Mouse (Mus musculus): ENCODE data around the gene Luc7l3. TPM values are rescaled to one million over a fixed set of nuclear protein-coding genes. Genes with fewer than 3 reads are reported as not detected.

Gene Luc7l3
- polyA plus RNA-seq, 1 experiment: 26.4 TPM

DNA sequence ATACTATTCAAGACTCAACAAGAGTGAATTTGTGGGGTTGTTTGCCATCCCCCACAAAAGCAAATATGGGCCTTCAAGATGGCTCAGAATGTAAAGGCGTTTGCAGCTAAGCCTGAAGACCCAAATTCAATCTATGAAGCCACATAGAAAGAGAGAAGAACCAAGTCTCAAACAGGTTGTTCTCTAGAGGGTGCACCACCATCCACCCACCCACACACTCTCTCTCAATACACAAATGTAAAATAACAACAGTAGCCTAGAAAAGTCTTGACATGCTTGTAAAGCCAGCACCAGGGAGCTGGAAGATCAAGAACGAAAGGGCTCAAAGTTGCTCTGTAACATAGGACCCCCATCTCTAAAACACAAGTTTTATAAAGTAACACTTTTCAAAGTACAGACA lies 5.3 kb downstream of the Luc7l3 start:
- peaks cover 3% of the 10 kb centered on the region; the same call in 1 of the 2 replicates for H3K4me1 ChIP-seq (replicated peaks; ENCODE audit: control insufficient read depth, insufficient read depth, low read length)
- H3K4me3 ChIP-seq (ENCODE audit: control insufficient read depth, insufficient read depth, low read length): no peak overlapping the region
- no peak overlapping the region for H3K27ac ChIP-seq (ENCODE audit: control insufficient read depth, insufficient read depth, low read length)
- H3K27me3 ChIP-seq (ENCODE audit: control insufficient read depth, insufficient read depth, low read length): no peaks in the 10 kb centered on the region
- WGBS: 90% methylated on average over 2 of the region's 2 CpGs
- H3K36me3 ChIP-seq (ENCODE audit: control insufficient read depth, insufficient read depth, low read length): no peaks in the 10 kb centered on the region
- DNase-seq: no peak
- no peak for TF ChIP-seq CTCF (IDR thresholded peaks at IDR 0.05; ENCODE audit: borderline replicate concordance, control insufficient read depth, extremely low read depth, insufficient read depth, low read length, poor library complexity)
- TF ChIP-seq POLR2A (IDR thresholded peaks at IDR 0.05; ENCODE audit: control insufficient read depth, extremely low read depth, insufficient read depth, low read length, poor library complexity): no peak

DNA sequence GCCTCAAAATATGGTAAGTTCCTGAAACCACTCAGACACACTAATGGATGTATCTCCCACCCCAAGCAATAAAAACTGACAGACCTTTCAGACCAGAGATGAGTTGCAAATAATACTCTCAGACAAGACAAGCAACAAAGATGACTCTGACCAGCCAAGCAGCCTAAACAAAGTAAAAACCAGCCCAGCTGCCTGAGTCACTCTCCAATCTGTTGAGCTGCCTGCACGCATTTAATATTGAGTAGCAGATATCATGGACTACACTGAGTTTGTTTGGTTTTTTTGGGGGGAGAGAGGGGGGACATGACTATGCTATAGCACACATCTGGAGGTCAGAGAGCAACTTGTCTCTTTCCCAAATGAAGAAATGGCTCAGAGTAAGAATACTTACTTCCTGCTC lies 6.5 kb downstream of the Luc7l3 start:
- Histone ChIP-seq H3K36me3 (ENCODE audit: control insufficient read depth, insufficient read depth, low read length) (no peaks in the 10 kb centered on the region), H3K4me1 (replicated peaks; ENCODE audit: control insufficient read depth, insufficient read depth, low read length) (peaks cover 3% of the 10 kb centered on the region; the same call in 1 of the 2 replicates), H3K27ac (ENCODE audit: control insufficient read depth, insufficient read depth, low read length) (no peak overlapping the region), H3K4me3 (ENCODE audit: control insufficient read depth, insufficient read depth, low read length) (no peak overlapping the region), H3K27me3 (ENCODE audit: control insufficient read depth, insufficient read depth, low read length) (no peaks in the 10 kb centered on the region)
- TF ChIP-seq POLR2A (IDR thresholded peaks at IDR 0.05; ENCODE audit: control insufficient read depth, extremely low read depth, insufficient read depth, low read length, poor library complexity): no peak
- TF ChIP-seq CTCF (IDR thresholded peaks at IDR 0.05; ENCODE audit: borderline replicate concordance, control insufficient read depth, extremely low read depth, insufficient read depth, low read length, poor library complexity): no peak
- no peak for DNase-seq
- 90% methylated on average over 1 of the region's 1 CpGs for WGBS

DNA sequence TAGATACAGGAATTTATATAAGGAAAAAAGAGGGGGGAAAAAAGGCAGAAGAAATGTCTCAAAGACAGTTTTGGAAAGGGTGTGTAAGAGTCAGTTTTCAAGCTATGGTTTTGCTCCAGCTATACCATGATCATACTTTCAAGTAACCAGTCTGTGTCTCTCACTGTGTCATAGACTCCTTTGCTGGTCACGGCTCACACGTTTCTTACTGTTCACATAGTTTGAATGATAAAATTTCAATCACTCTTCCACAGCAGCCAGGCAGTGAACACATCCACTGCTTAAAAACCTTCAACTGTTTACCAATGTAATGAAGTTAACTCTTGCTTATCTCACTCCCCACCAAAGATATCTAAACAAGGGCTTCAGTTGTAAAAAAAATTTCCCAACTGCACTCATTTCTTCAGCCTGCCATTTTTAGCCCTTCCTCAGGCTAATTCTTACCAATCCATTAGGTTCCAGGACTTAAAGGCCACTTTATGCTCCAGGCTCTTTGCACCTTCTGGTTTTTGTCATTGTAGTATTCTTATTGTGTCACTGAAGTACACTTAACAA lies 7.6 kb downstream of the Luc7l3 start:
- 0 out of 2 replicates have a peak, but pooled peaks cover under 1% of the 10 kb centered on the region for H3K36me3 ChIP-seq (ENCODE audit: control insufficient read depth, insufficient read depth, low read length)
- no peak for DNase-seq
- TF ChIP-seq CTCF (IDR thresholded peaks at IDR 0.05; ENCODE audit: borderline replicate concordance, control insufficient read depth, extremely low read depth, insufficient read depth, low read length, poor library complexity) (no peak), POLR2A (IDR thresholded peaks at IDR 0.05; ENCODE audit: control insufficient read depth, extremely low read depth, insufficient read depth, low read length, poor library complexity) (no peak)
- no peak overlapping the region for H3K4me3 ChIP-seq (ENCODE audit: control insufficient read depth, insufficient read depth, low read length)
- peaks cover 3% of the 10 kb centered on the region; the same call in 1 of the 2 replicates for H3K4me1 ChIP-seq (replicated peaks; ENCODE audit: control insufficient read depth, insufficient read depth, low read length)
- no peaks in the 10 kb centered on the region for H3K27me3 ChIP-seq (ENCODE audit: control insufficient read depth, insufficient read depth, low read length)
- WGBS: 86% methylated on average over 2 of the region's 2 CpGs
- H3K27ac ChIP-seq (ENCODE audit: control insufficient read depth, insufficient read depth, low read length): no peak overlapping the region

DNA sequence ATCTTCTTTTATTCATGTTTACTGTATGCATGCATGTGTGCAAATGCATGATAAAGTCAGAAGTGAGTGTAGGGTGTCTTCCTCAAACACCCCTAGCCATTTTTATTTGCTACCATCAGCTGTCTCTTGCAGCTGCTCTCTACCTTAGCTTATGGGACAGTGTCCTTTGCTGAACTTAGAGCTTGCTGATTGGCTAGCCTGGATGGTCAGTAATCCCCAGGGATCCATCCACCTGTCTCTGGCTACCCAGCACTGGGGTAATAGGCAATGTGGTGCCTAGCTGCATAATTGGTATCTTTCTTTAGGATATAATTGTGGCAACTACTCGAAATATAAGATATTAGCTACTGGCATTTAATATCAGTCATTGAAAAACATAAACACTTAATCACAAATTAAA lies 9.1 kb downstream of the Luc7l3 start:
- no peak for TF ChIP-seq POLR2A (IDR thresholded peaks at IDR 0.05; ENCODE audit: control insufficient read depth, extremely low read depth, insufficient read depth, low read length, poor library complexity)
- TF ChIP-seq CTCF (IDR thresholded peaks at IDR 0.05; ENCODE audit: borderline replicate concordance, control insufficient read depth, extremely low read depth, insufficient read depth, low read length, poor library complexity): no peak
- no peak for DNase-seq
- WGBS: 93% methylated on average over 1 of the region's 1 CpGs
- Histone ChIP-seq H3K4me3 (ENCODE audit: control insufficient read depth, insufficient read depth, low read length) (no peak overlapping the region), H3K36me3 (ENCODE audit: control insufficient read depth, insufficient read depth, low read length) (peaks cover 5% of the 10 kb centered on the region; the same call in 1 of the 2 replicates), H3K4me1 (replicated peaks; ENCODE audit: control insufficient read depth, insufficient read depth, low read length) (no peaks in the 10 kb centered on the region), H3K27me3 (ENCODE audit: control insufficient read depth, insufficient read depth, low read length) (no peaks in the 10 kb centered on the region), H3K27ac (ENCODE audit: control insufficient read depth, insufficient read depth, low read length) (no peak overlapping the region)

DNA sequence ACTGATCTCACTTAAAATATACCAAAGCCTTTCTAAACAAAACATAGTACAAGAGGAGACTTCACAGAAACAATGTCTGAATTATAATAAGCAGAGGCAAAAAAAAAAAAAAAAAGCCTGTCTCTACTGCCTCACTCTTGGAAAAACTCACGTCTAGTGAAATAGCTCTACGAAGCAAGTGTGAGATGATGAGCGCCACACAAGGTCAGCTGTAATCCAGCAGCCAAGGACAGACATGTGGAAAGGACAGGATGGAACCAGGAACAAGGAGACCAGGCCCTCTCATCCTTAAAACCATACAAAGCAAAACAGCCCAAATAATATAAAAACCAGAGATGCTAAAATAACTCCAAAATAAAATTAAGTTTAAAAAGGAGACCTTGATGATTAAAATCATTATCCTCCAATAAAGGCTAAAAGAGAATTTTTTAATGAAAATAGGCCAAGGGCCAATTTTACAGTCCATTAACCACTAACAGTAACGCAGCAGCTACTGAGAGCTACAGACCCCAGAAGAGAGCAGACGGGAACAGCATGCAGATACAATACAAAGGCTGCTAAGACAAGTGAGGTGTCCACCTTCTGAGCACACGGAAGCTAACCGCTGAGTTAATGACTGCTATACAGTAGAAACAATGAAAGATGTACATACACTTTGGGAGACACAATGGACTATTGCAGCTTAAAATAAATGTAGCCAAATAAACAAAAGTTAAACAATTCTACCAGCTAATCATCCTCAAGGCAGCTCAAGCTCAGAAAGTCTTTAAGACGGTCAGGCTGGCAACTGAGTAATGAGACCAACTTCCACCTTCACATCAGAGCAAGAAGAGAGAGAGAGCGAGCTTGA lies 26.6 kb downstream of the Luc7l3 start:
- 95% methylated on average over 9 of the region's 9 CpGs for WGBS
- peaks cover 99% of the 10 kb centered on the region for H3K36me3 ChIP-seq (ENCODE audit: control insufficient read depth, insufficient read depth, low read length)
- no peaks in the 10 kb centered on the region for H3K27me3 ChIP-seq (ENCODE audit: control insufficient read depth, insufficient read depth, low read length)
- H3K4me3 ChIP-seq (ENCODE audit: control insufficient read depth, insufficient read depth, low read length): no peak overlapping the region
- H3K4me1 ChIP-seq (replicated peaks; ENCODE audit: control insufficient read depth, insufficient read depth, low read length): no peaks in the 10 kb centered on the region
- no peak for DNase-seq
- no peak overlapping the region for H3K27ac ChIP-seq (ENCODE audit: control insufficient read depth, insufficient read depth, low read length)
- TF ChIP-seq POLR2A (IDR thresholded peaks at IDR 0.05; ENCODE audit: control insufficient read depth, extremely low read depth, insufficient read depth, low read length, poor library complexity): no peak
- no peak for TF ChIP-seq CTCF (IDR thresholded peaks at IDR 0.05; ENCODE audit: borderline replicate concordance, control insufficient read depth, extremely low read depth, insufficient read depth, low read length, poor library complexity)

DNA sequence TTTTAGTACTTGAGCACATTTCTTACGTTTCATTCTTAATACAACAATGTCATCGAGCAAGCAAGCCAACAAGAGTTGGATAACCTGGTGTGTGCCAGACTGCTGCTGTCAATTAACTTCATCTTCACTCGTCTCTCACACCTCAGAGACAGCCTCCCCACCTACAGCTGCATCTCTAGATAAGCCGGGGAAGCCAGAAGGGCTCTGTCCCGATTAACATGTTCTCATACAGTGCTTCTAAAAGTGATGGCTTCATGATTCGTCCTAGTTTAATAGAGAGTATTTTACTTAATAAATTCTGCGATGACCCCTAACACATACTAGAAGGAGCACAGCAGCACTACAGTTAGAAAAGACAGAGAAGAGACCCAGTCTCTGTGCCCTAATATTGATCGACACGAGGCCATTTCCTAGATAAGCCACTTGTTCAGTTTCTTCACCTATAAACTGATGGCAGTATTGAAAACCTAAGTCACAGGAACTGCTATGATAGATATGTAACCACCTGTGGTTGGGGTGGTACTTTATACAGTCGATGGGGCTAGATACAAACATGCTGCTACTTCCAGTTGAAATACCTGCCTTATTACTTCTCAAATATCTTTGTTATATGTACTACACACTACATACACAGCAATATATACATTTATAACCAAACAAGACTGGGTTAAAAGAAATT lies 31.6 kb downstream of the Luc7l3 start:
- 97% methylated on average over 10 of the region's 10 CpGs for WGBS
- no peak for DNase-seq
- Histone ChIP-seq H3K4me3 (ENCODE audit: control insufficient read depth, insufficient read depth, low read length) (no peak overlapping the region), H3K27me3 (ENCODE audit: control insufficient read depth, insufficient read depth, low read length) (no peaks in the 10 kb centered on the region), H3K4me1 (replicated peaks; ENCODE audit: control insufficient read depth, insufficient read depth, low read length) (no peaks in the 10 kb centered on the region), H3K27ac (ENCODE audit: control insufficient read depth, insufficient read depth, low read length) (no peak overlapping the region), H3K36me3 (ENCODE audit: control insufficient read depth, insufficient read depth, low read length) (peaks cover 79% of the 10 kb centered on the region)
- TF ChIP-seq POLR2A (IDR thresholded peaks at IDR 0.05; ENCODE audit: control insufficient read depth, extremely low read depth, insufficient read depth, low read length, poor library complexity) (no peak), CTCF (IDR thresholded peaks at IDR 0.05; ENCODE audit: borderline replicate concordance, control insufficient read depth, extremely low read depth, insufficient read depth, low read length, poor library complexity) (no peak)
